In the genomic region with DNA sequence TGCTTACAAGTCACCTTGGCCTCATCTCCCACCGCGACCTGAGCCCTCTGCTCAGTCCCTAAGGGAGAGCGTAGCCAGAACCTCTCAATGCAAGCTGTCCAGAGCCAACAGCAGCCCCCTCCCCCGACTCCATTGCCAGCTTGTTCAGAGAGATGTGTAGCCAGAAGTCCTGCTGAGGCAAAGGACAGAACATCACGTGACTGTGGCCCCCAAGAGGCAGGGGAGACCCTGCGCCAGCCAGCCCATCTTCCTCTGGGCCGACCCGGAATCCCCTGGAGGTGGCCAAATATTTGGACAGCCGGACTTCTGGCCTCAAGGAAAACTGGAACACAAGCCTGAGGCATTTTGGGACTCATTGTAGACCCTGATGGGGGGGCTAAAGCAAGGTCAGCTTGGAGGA, we compare ENCODE assay signal across 19 mouse cellular contexts. TPM values are rescaled to one million over a fixed set of nuclear protein-coding genes. Genes with fewer than 3 reads are reported as not detected.
DNase-seq lines count a peak whose midpoint lies in the region; ATAC-seq and TF ChIP-seq lines count a peak whose summit lies in the region.
"Had no signal": no experiment of that assay in that cellular context is flagged by ENCODE, and none has a peak within 500 bp of the region (broad histone marks: within the 10 kb centered on the region; RNA-seq: fewer than 3 reads in every experiment).

No protein-coding gene starts in this region.

- no peak for TF ChIP-seq CTCF in gastrocnemius, adult 2 months (IDR thresholded peaks at IDR 0.05)

- intact Hi-C loops in gastrocnemius, adult 2 months (cut with DNase I): no loop called here
- intact Hi-C loops in gastrocnemius, postnatal 14 days (cut with DNase I; ENCODE audit: low total_unique reads): no loop called here

- WGBS in embryonic facial prominence, embryonic 10.5 days: 49% methylated on average over 9 of the region's 9 CpGs
- 42% methylated on average over 9 of the region's 9 CpGs for WGBS in hindbrain, embryonic 10.5 days
- 42% methylated on average over 9 of the region's 9 CpGs for WGBS in midbrain, embryonic 12.5 days
- WGBS in intestine, embryonic 15.5 days: 62% methylated on average over 9 of the region's 9 CpGs

- no peaks in the 10 kb centered on the region for H3K9me3 ChIP-seq in embryonic facial prominence, embryonic 10.5 days
- no peaks in the 10 kb centered on the region for H3K9me3 ChIP-seq in hindbrain, embryonic 10.5 days
- H3K9me3 ChIP-seq in midbrain, embryonic 12.5 days: no peaks in the 10 kb centered on the region
- H3K9me3 ChIP-seq in intestine, embryonic 15.5 days: no peaks in the 10 kb centered on the region
- H3K9me3 ChIP-seq: embryonic facial prominence, embryonic 15.5 days; G1E had no signal

- no peak overlapping the region for H3K9ac ChIP-seq in midbrain, embryonic 12.5 days (replicated peaks)
- H3K9ac ChIP-seq in intestine, embryonic 15.5 days: no peak overlapping the region
- H3K9ac ChIP-seq: embryonic facial prominence, embryonic 15.5 days; lung, embryonic 14.5 days had no signal

- no peak overlapping the region for H3K27ac ChIP-seq in gastrocnemius, adult 2 months
- H3K27ac ChIP-seq in embryonic facial prominence, embryonic 10.5 days (replicated peaks): peak overlapping the region; percentile 45
- H3K27ac ChIP-seq in hindbrain, embryonic 10.5 days: peak overlapping the region; percentile 50
- H3K27ac ChIP-seq in midbrain, embryonic 12.5 days (replicated peaks): 0 out of 2 replicates have a peak overlapping the region, but pooled peaks have one; percentile 44
- no peak overlapping the region for H3K27ac ChIP-seq in intestine, embryonic 15.5 days
- H3K27ac ChIP-seq: embryonic facial prominence, embryonic 15.5 days had no signal

- H3K27me3 ChIP-seq in embryonic facial prominence, embryonic 10.5 days (replicated peaks; ENCODE audit: low read depth, poor library complexity, severe bottlenecking): peaks cover 43% of the 10 kb centered on the region
- peaks cover 32% of the 10 kb centered on the region for H3K27me3 ChIP-seq in hindbrain, embryonic 10.5 days (ENCODE audit: insufficient read depth, poor library complexity, severe bottlenecking)
- H3K27me3 ChIP-seq in midbrain, embryonic 12.5 days: peaks cover 32% of the 10 kb centered on the region
- H3K27me3 ChIP-seq in intestine, embryonic 15.5 days (replicated peaks): peaks cover 12% of the 10 kb centered on the region

- H3K36me3 ChIP-seq in embryonic facial prominence, embryonic 10.5 days (replicated peaks): no peaks in the 10 kb centered on the region
- no peaks in the 10 kb centered on the region for H3K36me3 ChIP-seq in hindbrain, embryonic 10.5 days
- no peaks in the 10 kb centered on the region for H3K36me3 ChIP-seq in midbrain, embryonic 12.5 days
- H3K36me3 ChIP-seq in intestine, embryonic 15.5 days: no peaks in the 10 kb centered on the region
- H3K36me3 ChIP-seq: embryonic facial prominence, embryonic 15.5 days; G1E had no signal

- no peak overlapping the region for H3K4me2 ChIP-seq in midbrain, embryonic 12.5 days (replicated peaks)
- H3K4me2 ChIP-seq in intestine, embryonic 15.5 days (replicated peaks): no peak overlapping the region
- H3K4me2 ChIP-seq: embryonic facial prominence, embryonic 15.5 days; lung, embryonic 14.5 days had no signal

- peaks cover 59% of the 10 kb centered on the region for H3K4me1 ChIP-seq in embryonic facial prominence, embryonic 10.5 days
- H3K4me1 ChIP-seq in hindbrain, embryonic 10.5 days (replicated peaks): peaks cover 69% of the 10 kb centered on the region
- H3K4me1 ChIP-seq in midbrain, embryonic 12.5 days: peaks cover 38% of the 10 kb centered on the region
- peaks cover 21% of the 10 kb centered on the region for H3K4me1 ChIP-seq in intestine, embryonic 15.5 days (replicated peaks)

- no peak for ATAC-seq in midbrain, embryonic 12.5 days (ENCODE audit: low FRiP score, low read depth)
- ATAC-seq in intestine, embryonic 15.5 days: no peak
- ATAC-seq: intestine, postnatal 0 days had no signal

- DNase-seq in gastrocnemius, adult 2 months: no peak
- no peak for DNase-seq in gastrocnemius, adult 18-20 months (ENCODE audit: low spot score)
- DNase-seq in embryonic facial prominence, embryonic 10.5 days (ENCODE audit: low spot score): peak; percentile 25
- DNase-seq in hindbrain, embryonic 10.5 days (ENCODE audit: low spot score): peak; percentile 35
- no peak for DNase-seq in urinary bladder, postnatal 25 days (ENCODE audit: low spot score)
- no peak for DNase-seq in gastrocnemius, postnatal 14 days
- DNase-seq: adrenal gland, postnatal 10 days; cerebellum, postnatal 36 days; heart, adult 18-20 months; heart, postnatal 10 days; kidney, postnatal 25 days; lung, embryonic 14.5 days; thymus, adult 2 months had no signal

- peak overlapping the region; percentile 36 for H3K4me3 ChIP-seq in gastrocnemius, adult 2 months
- H3K4me3 ChIP-seq in embryonic facial prominence, embryonic 10.5 days: 0 out of 2 replicates have a peak overlapping the region, but pooled peaks have one; percentile 22
- no peak overlapping the region for H3K4me3 ChIP-seq in hindbrain, embryonic 10.5 days
- H3K4me3 ChIP-seq in midbrain, embryonic 12.5 days: no peak overlapping the region
- no peak overlapping the region for H3K4me3 ChIP-seq in intestine, embryonic 15.5 days (replicated peaks)
- H3K4me3 ChIP-seq: embryonic facial prominence, embryonic 15.5 days had no signal

RNA-seq across cellular contexts. Expression of gene Slc38a3, which starts 5.8 kb away (rescaled TPM):
- 10 to 100 TPM; 60.8 to 94.7 TPM for total RNA-seq in gastrocnemius, adult 2 months (2021)
- total RNA-seq in gastrocnemius, adult 18-20 months (2021): 10 to 100 TPM; 57.7 to 62.0 TPM
- polyA plus RNA-seq in embryonic facial prominence, embryonic 10.5 days (2016; fragmentation: Nextera tagmentation; extraction: Ambion mirVana): 5.6 and 6.6 TPM in 2 replicates
- polyA plus RNA-seq in hindbrain, embryonic 10.5 days (2016; fragmentation: Nextera tagmentation; extraction: Ambion mirVana): 6.4 and 7.2 TPM in 2 replicates
- polyA plus RNA-seq in midbrain, embryonic 12.5 days (2016; fragmentation: Nextera tagmentation; extraction: Ambion mirVana): 13.9 and 14.8 TPM in 2 replicates
- polyA plus RNA-seq in intestine, embryonic 15.5 days (2015; fragmentation: Nextera tagmentation; extraction: Ambion mirVana): 8.4 and 16.0 TPM in 2 replicates
- 10 to 100 TPM; 29.8 to 57.1 TPM for total RNA-seq in gastrocnemius, postnatal 14 days (2021)
- total RNA-seq: megakaryocyte, adult 5-6 weeks had no signal
- polyA plus RNA-seq: G1E had no signal

RNA-seq across cellular contexts. Expression of gene Gnat1, which starts 16.0 kb away (rescaled TPM):
- not detected for total RNA-seq in gastrocnemius, adult 2 months (2021)
- not detected for total RNA-seq in gastrocnemius, adult 18-20 months (2021)
- 3.4 and 4.3 TPM in 2 replicates for polyA plus RNA-seq in embryonic facial prominence, embryonic 10.5 days (2016; fragmentation: Nextera tagmentation; extraction: Ambion mirVana)
- polyA plus RNA-seq in hindbrain, embryonic 10.5 days (2016; fragmentation: Nextera tagmentation; extraction: Ambion mirVana): 2.6 and 3.1 TPM in 2 replicates
- polyA plus RNA-seq in midbrain, embryonic 12.5 days (2016; fragmentation: Nextera tagmentation; extraction: Ambion mirVana): 1.9 and 2.7 TPM in 2 replicates
- 0.82 and 1.9 TPM in 2 replicates for polyA plus RNA-seq in intestine, embryonic 15.5 days (2015; fragmentation: Nextera tagmentation; extraction: Ambion mirVana)
- not detected for total RNA-seq in gastrocnemius, postnatal 14 days (2021)
- total RNA-seq: heart, adult 18-20 months; heart, postnatal 10 days; megakaryocyte, adult 5-6 weeks had no signal
- polyA plus RNA-seq: G1E had no signal

RNA-seq across cellular contexts. Expression of gene Gnai2, which starts 28.4 kb away (rescaled TPM):
- total RNA-seq in gastrocnemius, adult 2 months (2021): 10 to 100 TPM; 59.9 to 77.7 TPM
- total RNA-seq in gastrocnemius, adult 18-20 months (2021): 10 to 100 TPM; 59.3 to 75.5 TPM
- polyA plus RNA-seq in embryonic facial prominence, embryonic 10.5 days (2016; fragmentation: Nextera tagmentation; extraction: Ambion mirVana): 334 and 363 TPM in 2 replicates
- 554 and 640 TPM in 2 replicates for polyA plus RNA-seq in hindbrain, embryonic 10.5 days (2016; fragmentation: Nextera tagmentation; extraction: Ambion mirVana)
- polyA plus RNA-seq in midbrain, embryonic 12.5 days (2016; fragmentation: Nextera tagmentation; extraction: Ambion mirVana): 635 and 641 TPM in 2 replicates
- 334 and 335 TPM in 2 replicates for polyA plus RNA-seq in intestine, embryonic 15.5 days (2015; fragmentation: Nextera tagmentation; extraction: Ambion mirVana)
- 100 to 1,000 TPM; 139 to 152 TPM for total RNA-seq in gastrocnemius, postnatal 14 days (2021)

RNA-seq across cellular contexts. Expression of gene Sema3f, which starts 46.8 kb away (rescaled TPM):
- 1 to 10 TPM; 6.3 to 9.2 TPM for total RNA-seq in gastrocnemius, adult 2 months (2021)
- 1 to 10 TPM; 6.2 to 6.8 TPM for total RNA-seq in gastrocnemius, adult 18-20 months (2021)
- 13.2 and 21.4 TPM in 2 replicates for polyA plus RNA-seq in embryonic facial prominence, embryonic 10.5 days (2016; fragmentation: Nextera tagmentation; extraction: Ambion mirVana)
- 14.5 and 16.4 TPM in 2 replicates for polyA plus RNA-seq in hindbrain, embryonic 10.5 days (2016; fragmentation: Nextera tagmentation; extraction: Ambion mirVana)
- 30.6 and 33.7 TPM in 2 replicates for polyA plus RNA-seq in midbrain, embryonic 12.5 days (2016; fragmentation: Nextera tagmentation; extraction: Ambion mirVana)
- polyA plus RNA-seq in intestine, embryonic 15.5 days (2015; fragmentation: Nextera tagmentation; extraction: Ambion mirVana): 8.9 and 11.2 TPM in 2 replicates
- 10 to 100 TPM in 1 of 2 experiments, 1 to 10 TPM in 1; 8.4 to 10.6 TPM for total RNA-seq in gastrocnemius, postnatal 14 days (2021)
- total RNA-seq: megakaryocyte, adult 5-6 weeks had no signal

RNA-seq across cellular contexts. Expression of gene Sema3b, which starts 54.5 kb away (rescaled TPM):
- total RNA-seq in gastrocnemius, adult 2 months (2021): 10 to 100 TPM; 11.2 to 17.9 TPM
- total RNA-seq in gastrocnemius, adult 18-20 months (2021): 10 to 100 TPM; 11.0 to 11.4 TPM
- polyA plus RNA-seq in embryonic facial prominence, embryonic 10.5 days (2016; fragmentation: Nextera tagmentation; extraction: Ambion mirVana): 2.7 TPM in 2 replicates
- 3.9 and 5.2 TPM in 2 replicates for polyA plus RNA-seq in hindbrain, embryonic 10.5 days (2016; fragmentation: Nextera tagmentation; extraction: Ambion mirVana)
- polyA plus RNA-seq in midbrain, embryonic 12.5 days (2016; fragmentation: Nextera tagmentation; extraction: Ambion mirVana): 3.2 TPM in 2 replicates
- polyA plus RNA-seq in intestine, embryonic 15.5 days (2015; fragmentation: Nextera tagmentation; extraction: Ambion mirVana): 34.7 and 37.5 TPM in 2 replicates
- 10 to 100 TPM; 27.6 to 35.2 TPM for total RNA-seq in gastrocnemius, postnatal 14 days (2021)
- total RNA-seq: megakaryocyte, adult 5-6 weeks had no signal
- polyA plus RNA-seq: G1E had no signal

Comparison
In these comparisons a context has a peak if more than half of its experiments do, and no peak if none do; other contexts are left out.
1. DNase-seq: peak in embryonic facial prominence, embryonic 10.5 days (single experiment) and hindbrain, embryonic 10.5 days (single experiment); none in gastrocnemius, adult 2 months (single experiment), gastrocnemius, adult 18-20 months (single experiment), urinary bladder, postnatal 25 days (single experiment) and gastrocnemius, postnatal 14 days (single experiment).
2. H3K27ac ChIP-seq: peak in embryonic facial prominence, embryonic 10.5 days (single experiment), hindbrain, embryonic 10.5 days (single experiment) and midbrain, embryonic 12.5 days (single experiment); none in gastrocnemius, adult 2 months (single experiment) and intestine, embryonic 15.5 days (single experiment).
3. H3K4me3 ChIP-seq: peak in gastrocnemius, adult 2 months (single experiment) and embryonic facial prominence, embryonic 10.5 days (single experiment); none in hindbrain, embryonic 10.5 days (single experiment), midbrain, embryonic 12.5 days (single experiment) and intestine, embryonic 15.5 days (single experiment).